Mouse (Mus musculus) adrenal gland, postnatal 4 days (tissue): ENCODE measurements around the gene Tekt4. TPM values are rescaled to one million over a fixed set of nuclear protein-coding genes. Genes with fewer than 3 reads are reported as not detected.

Source experiments
- DNase-seq, 2 experiments: peaks; one replicate each; pipeline ENCODE4 v3.0.0; 2021 to 2022; ENCODE audit warnings: low spot score in 2 of 2, mixed read lengths in 2 of 2
- total RNA-seq, 2 experiments: library from RNA; stranded (reverse); gene quantifications; 2 replicates each; pipeline ENCODE4 v1.2.3; 2021

Tekt4 gene
- total RNA-seq, 2 experiments from 2014 or later: not detected

GRCm38 (mm10) chr17:25432433-25433181 is 21.8 kb upstream of the Tekt4 start:
- DNase-seq: no peak

GRCm38 (mm10) chr17:25433223-25433616 is 21.2 kb upstream of the Tekt4 start:
- no peak for DNase-seq

GRCm38 (mm10) chr17:25433617-25434606 is 20.5 kb upstream of the Tekt4 start, which contains the start of gene Cacna1h:
Gene Cacna1h, minus strand, starts transcription at chr17:25433783.
- DNase-seq: peak; percentile 52 to 61

- no peak for DNase-seq
Observed at GRCm38 (mm10) chr17:25441417-25441816, 13.0 kb upstream of the Tekt4 start.

- no peak for DNase-seq
Observed at GRCm38 (mm10) chr17:25442889-25443288, 11.5 kb upstream of the Tekt4 start.

GRCm38 (mm10) chr17:25445074-25445473 is 9.3 kb upstream of the Tekt4 start:
- DNase-seq: no peak

- DNase-seq: no peak
Observed at GRCm38 (mm10) chr17:25445841-25446240, 8.6 kb upstream of the Tekt4 start.

- no peak for DNase-seq
Observed at GRCm38 (mm10) chr17:25447865-25448264, 6.5 kb upstream of the Tekt4 start.

- no peak for DNase-seq
Observed at GRCm38 (mm10) chr17:25450329-25450728, 4.1 kb upstream of the Tekt4 start.

- no peak for DNase-seq
Observed at GRCm38 (mm10) chr17:25452246-25452965, 2.0 kb upstream of the Tekt4 start.

- no peak for DNase-seq
Observed at GRCm38 (mm10) chr17:25456540-25456939, 2.1 kb downstream of the Tekt4 start.

GRCm38 (mm10) chr17:25462236-25462875 is 7.9 kb downstream of the Tekt4 start:
- DNase-seq: no peak

- DNase-seq: no peak
Observed at GRCm38 (mm10) chr17:25463326-25463945, 9.0 kb downstream of the Tekt4 start.

GRCm38 (mm10) chr17:25464091-25464490 is 9.7 kb downstream of the Tekt4 start:
- DNase-seq: no peak

GRCm38 (mm10) chr17:25466257-25466656 is 11.8 kb downstream of the Tekt4 start:
- DNase-seq: no peak

- DNase-seq: no peak
Observed at GRCm38 (mm10) chr17:25467781-25468180, 13.4 kb downstream of the Tekt4 start.

GRCm38 (mm10) chr17:25468301-25468700 is 13.9 kb downstream of the Tekt4 start:
- DNase-seq: no peak

- peak in 1 of 2 experiments; percentile 29 for DNase-seq
Observed at GRCm38 (mm10) chr17:25469798-25470197, 15.4 kb downstream of the Tekt4 start.

GRCm38 (mm10) chr17:25471418-25471817 is 17.0 kb downstream of the Tekt4 start:
- no peak for DNase-seq

- DNase-seq: no peak
Observed at GRCm38 (mm10) chr17:25472044-25472443, 17.6 kb downstream of the Tekt4 start.
